21 mouse cellular contexts compared by ENCODE assay signal in genomic region chr5:121076741-121077140, GRCm38 (mm10).
A peak's percentile ranks its signal among the peaks of the same experiment; 100 is the strongest.
DNase-seq lines count a peak whose midpoint lies in the region; ATAC-seq and TF ChIP-seq lines count a peak whose summit lies in the region.
"Had no signal": no experiment of that assay in that cellular context is flagged by ENCODE, and none has a peak within 500 bp of the region (broad histone marks: within the 10 kb centered on the region; RNA-seq: fewer than 3 reads in every experiment).

No protein-coding gene starts in this region.

- H3K4me3 ChIP-seq in hindbrain, embryonic 11.5 days (ENCODE audit: low read depth, low read length), result no peak overlapping the region
- no peak overlapping the region for H3K4me3 ChIP-seq in hindbrain, embryonic 10.5 days
- no peak overlapping the region for H3K4me3 ChIP-seq in midbrain, embryonic 14.5 days (replicated peaks; ENCODE audit: low read depth, low read length)
- no peak overlapping the region for H3K4me3 ChIP-seq in stomach, postnatal 0 days (ENCODE audit: low read depth, low read length)
- H3K4me3 ChIP-seq: embryonic facial prominence, embryonic 15.5 days; gastrocnemius, adult 2 months; left cerebral cortex, adult 2 months; liver, embryonic 12.5 days; lung, embryonic 15.5 days; myocyte had no signal

- TF ChIP-seq EP300 in stomach, postnatal 0 days (optimal IDR thresholded peaks at IDR 0.05), result no peak

- peak; percentile 41 for DNase-seq in cerebellum, adult 9-10 months
- no peak for DNase-seq in cerebellum, adult 11-12 months
- no peak for DNase-seq in hindbrain, embryonic 11.5 days (ENCODE audit: low spot score)
- no peak for DNase-seq in hindbrain, embryonic 10.5 days (ENCODE audit: low spot score)
- peak; percentile 48 for DNase-seq in midbrain, embryonic 14.5 days
- peak; percentile 50 for DNase-seq in retina, embryonic 14.5 days (ENCODE audit: low spot score)
- no peak for DNase-seq in lung, postnatal 14 days
- DNase-seq in stomach, postnatal 0 days (ENCODE audit: low spot score), result no peak
- DNase-seq: gastrocnemius, adult 2 months; heart, adult 11 months; heart, postnatal 4 days; kidney, adult 11 months; kidney, postnatal 10 days; thymus, postnatal 14 days had no signal

- no peak overlapping the region for H3K9ac ChIP-seq in hindbrain, embryonic 11.5 days (ENCODE audit: low read depth, low read length)
- no peak overlapping the region for H3K9ac ChIP-seq in midbrain, embryonic 14.5 days (replicated peaks; ENCODE audit: low read length)
- H3K9ac ChIP-seq in stomach, postnatal 0 days (ENCODE audit: low read length), result no peak overlapping the region
- H3K9ac ChIP-seq: embryonic facial prominence, embryonic 15.5 days; liver, embryonic 12.5 days; lung, embryonic 15.5 days had no signal

- WGBS in hindbrain, embryonic 11.5 days, result 69% methylated on average over 7 of the region's 7 CpGs
- WGBS in hindbrain, embryonic 10.5 days, result 75% methylated on average over 7 of the region's 7 CpGs
- 61% methylated on average over 7 of the region's 7 CpGs for WGBS in midbrain, embryonic 14.5 days
- WGBS in stomach, postnatal 0 days, result 71% methylated on average over 7 of the region's 7 CpGs

- H3K36me3 ChIP-seq in hindbrain, embryonic 11.5 days (ENCODE audit: control insufficient read depth, insufficient read depth, low read length), result no peaks in the 10 kb centered on the region
- no peaks in the 10 kb centered on the region for H3K36me3 ChIP-seq in hindbrain, embryonic 10.5 days
- H3K36me3 ChIP-seq in midbrain, embryonic 14.5 days (ENCODE audit: control insufficient read depth, insufficient read depth, low read length), result no peaks in the 10 kb centered on the region
- H3K36me3 ChIP-seq in stomach, postnatal 0 days (ENCODE audit: control insufficient read depth, insufficient read depth, low read length), result no peaks in the 10 kb centered on the region
- H3K36me3 ChIP-seq: embryonic facial prominence, embryonic 15.5 days; G1E; liver, embryonic 12.5 days; lung, embryonic 15.5 days had no signal

- no peak for ATAC-seq in hindbrain, embryonic 11.5 days (ENCODE audit: low FRiP score)
- ATAC-seq in midbrain, embryonic 14.5 days (ENCODE audit: low FRiP score, low TSS enrichment), result no peak
- no peak for ATAC-seq in stomach, postnatal 0 days (ENCODE audit: low FRiP score, low TSS enrichment)
- ATAC-seq: CD4-positive, CD25-positive, alpha-beta regulatory T cell, adult 4 months; liver, embryonic 12.5 days had no signal

- no peaks in the 10 kb centered on the region for H3K4me1 ChIP-seq in hindbrain, embryonic 11.5 days (replicated peaks; ENCODE audit: control insufficient read depth, insufficient read depth, low read length)
- H3K4me1 ChIP-seq in hindbrain, embryonic 10.5 days (replicated peaks), result no peaks in the 10 kb centered on the region
- H3K4me1 ChIP-seq in midbrain, embryonic 14.5 days (ENCODE audit: control insufficient read depth, insufficient read depth, low read length), result peaks cover 8% of the 10 kb centered on the region
- no peaks in the 10 kb centered on the region for H3K4me1 ChIP-seq in stomach, postnatal 0 days (replicated peaks; ENCODE audit: control insufficient read depth, insufficient read depth)
- H3K4me1 ChIP-seq: embryonic facial prominence, embryonic 15.5 days; liver, embryonic 12.5 days; lung, embryonic 15.5 days had no signal

- H3K27me3 ChIP-seq in hindbrain, embryonic 11.5 days (ENCODE audit: control insufficient read depth, insufficient read depth, low read length), result no peaks in the 10 kb centered on the region
- no peaks in the 10 kb centered on the region for H3K27me3 ChIP-seq in hindbrain, embryonic 10.5 days (ENCODE audit: insufficient read depth, poor library complexity, severe bottlenecking)
- H3K27me3 ChIP-seq in midbrain, embryonic 14.5 days (ENCODE audit: control insufficient read depth, insufficient read depth, low read length), result no peaks in the 10 kb centered on the region
- no peaks in the 10 kb centered on the region for H3K27me3 ChIP-seq in stomach, postnatal 0 days (ENCODE audit: control insufficient read depth, insufficient read depth, low read length)
- H3K27me3 ChIP-seq: embryonic facial prominence, embryonic 15.5 days; liver, embryonic 12.5 days; lung, embryonic 15.5 days had no signal

- no peak overlapping the region for H3K4me2 ChIP-seq in hindbrain, embryonic 11.5 days (replicated peaks; ENCODE audit: low read depth, low read length)
- no peak overlapping the region for H3K4me2 ChIP-seq in midbrain, embryonic 14.5 days (ENCODE audit: low read length)
- no peak overlapping the region for H3K4me2 ChIP-seq in stomach, postnatal 0 days (replicated peaks; ENCODE audit: low read depth)
- H3K4me2 ChIP-seq: embryonic facial prominence, embryonic 15.5 days; liver, embryonic 12.5 days; lung, embryonic 15.5 days had no signal

- H3K9me3 ChIP-seq in hindbrain, embryonic 11.5 days (ENCODE audit: control insufficient read depth, low read length), result no peaks in the 10 kb centered on the region
- peaks cover 2% of the 10 kb centered on the region; the same call in 1 of the 2 replicates for H3K9me3 ChIP-seq in hindbrain, embryonic 10.5 days
- H3K9me3 ChIP-seq in midbrain, embryonic 14.5 days (ENCODE audit: control insufficient read depth, low read length), result no peaks in the 10 kb centered on the region
- no peaks in the 10 kb centered on the region for H3K9me3 ChIP-seq in stomach, postnatal 0 days (ENCODE audit: control insufficient read depth, low read length)
- H3K9me3 ChIP-seq: embryonic facial prominence, embryonic 15.5 days; lung, embryonic 15.5 days had no signal

- H3K27ac ChIP-seq in hindbrain, embryonic 11.5 days (ENCODE audit: low read depth, low read length), result peak overlapping the region; percentile 54
- H3K27ac ChIP-seq in hindbrain, embryonic 10.5 days, result no peak overlapping the region
- peak overlapping the region; percentile 72 for H3K27ac ChIP-seq in midbrain, embryonic 14.5 days (replicated peaks; ENCODE audit: low read depth, low read length)
- no peak overlapping the region for H3K27ac ChIP-seq in stomach, postnatal 0 days (replicated peaks)
- H3K27ac ChIP-seq: embryonic facial prominence, embryonic 15.5 days; gastrocnemius, adult 2 months; left cerebral cortex, adult 2 months; liver, embryonic 12.5 days; lung, embryonic 15.5 days had no signal

- TF ChIP-seq CTCF in stomach, postnatal 0 days (IDR thresholded peaks at IDR 0.05; ENCODE audit: low read depth), result no peak

Comparison
In these comparisons a context has a peak if more than half of its experiments do, and no peak if none do; other contexts are left out.
1. DNase-seq: peak in cerebellum, adult 9-10 months (single experiment), midbrain, embryonic 14.5 days (single experiment) and retina, embryonic 14.5 days (single experiment); none in cerebellum, adult 11-12 months (single experiment), hindbrain, embryonic 11.5 days (single experiment), hindbrain, embryonic 10.5 days (single experiment), lung, postnatal 14 days (single experiment) and stomach, postnatal 0 days (single experiment).
2. H3K27ac ChIP-seq: peak in hindbrain, embryonic 11.5 days (single experiment) and midbrain, embryonic 14.5 days (single experiment); none in hindbrain, embryonic 10.5 days (single experiment) and stomach, postnatal 0 days (single experiment).